Mouse (Mus musculus): ENCODE data around the gene Clmn.
A peak's percentile ranks its signal among the peaks of the same experiment; 100 is the strongest.

Clmn gene

GRCm38 (mm10) chr12:104864439-104865165 lies at the start of gene Clmn:
Clmn (minus strand) TSS chr12:104865076.
- DNase-seq (ENCODE audit: low spot score in 2 of 2) = peak; percentile 22 to 30

GRCm38 (mm10) chr12:104912990-104913389 lies 48.1 kb upstream of the Clmn start:
- DNase-seq (ENCODE audit: low spot score in 2 of 2) = no peak

- DNase-seq (ENCODE audit: low spot score in 2 of 2) = peak in 1 of 2 experiments; percentile 29
Observed at GRCm38 (mm10) chr12:104912281-104912933, 47.5 kb upstream of the Clmn start.

DNA sequence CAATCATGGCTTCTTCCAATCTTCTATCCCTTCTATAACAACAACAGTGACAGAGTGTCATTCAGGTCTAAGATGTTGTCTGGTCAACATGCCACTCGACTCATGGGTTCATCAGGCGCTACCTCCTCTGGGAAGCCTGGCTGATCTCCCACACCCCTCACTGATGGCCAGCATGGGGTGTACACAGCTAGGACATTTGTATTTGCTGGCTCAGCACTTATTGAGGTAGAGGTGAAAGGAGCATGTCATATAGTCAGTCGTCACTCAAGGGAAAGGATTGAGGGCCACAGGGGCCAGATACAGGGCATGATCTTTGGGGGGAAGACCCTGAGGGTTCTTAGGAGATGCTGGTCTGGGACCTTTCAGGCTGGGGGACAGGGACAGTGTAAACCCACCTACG lies 44.9 kb upstream of the Clmn start:
- DNase-seq (ENCODE audit: low spot score in 2 of 2) = no peak

- no peak for DNase-seq (ENCODE audit: low spot score in 2 of 2)
Observed at GRCm38 (mm10) chr12:104908986-104909385, 44.1 kb upstream of the Clmn start.

DNA sequence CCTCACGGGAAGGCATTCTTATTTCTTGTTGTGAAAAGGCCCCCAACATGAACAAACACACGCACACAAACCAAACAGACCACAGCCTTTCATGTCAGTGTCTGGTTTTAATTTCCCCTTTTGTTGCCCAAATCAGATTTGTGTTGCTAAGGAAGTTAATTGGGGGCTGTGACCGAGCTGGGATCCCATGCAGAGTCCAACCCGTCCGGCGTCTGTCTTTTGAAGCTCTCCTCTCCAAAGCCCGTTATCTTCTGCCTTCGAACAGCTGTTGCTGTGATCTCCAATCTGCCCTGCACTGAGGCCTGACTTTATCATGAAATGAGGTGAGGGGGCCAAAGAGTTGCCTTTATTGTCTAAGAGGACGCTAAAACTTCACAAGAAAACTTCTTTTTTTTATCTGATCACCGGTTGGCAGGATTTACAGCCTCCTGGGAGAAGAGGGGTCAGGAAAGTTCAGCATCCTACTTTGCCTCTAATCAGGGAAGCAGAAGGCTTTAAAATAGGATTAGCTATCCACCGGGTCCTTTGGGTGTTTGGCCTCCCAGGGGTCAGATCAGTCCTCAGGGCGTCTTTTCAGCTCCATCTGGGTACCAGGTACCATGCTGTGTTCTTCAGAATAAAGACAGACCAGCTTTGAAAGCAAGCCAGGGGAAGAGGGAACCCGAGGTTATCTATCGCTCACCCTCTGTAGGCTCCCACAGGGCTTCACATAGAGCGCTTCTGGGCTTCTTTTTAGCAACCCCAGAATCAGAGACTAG lies 43.3 kb upstream of the Clmn start:
- no peak for DNase-seq (ENCODE audit: low spot score in 2 of 2)

- no peak for DNase-seq (ENCODE audit: low spot score in 2 of 2)
Observed at GRCm38 (mm10) chr12:104907133-104907532, 42.3 kb upstream of the Clmn start.

- DNase-seq (ENCODE audit: low spot score in 2 of 2) = no peak
Observed at GRCm38 (mm10) chr12:104904138-104904537, 39.3 kb upstream of the Clmn start.

GRCm38 (mm10) chr12:104902392-104903053 lies 37.6 kb upstream of the Clmn start:
- no peak for DNase-seq (ENCODE audit: low spot score in 2 of 2)

GRCm38 (mm10) chr12:104901320-104901719 lies 36.4 kb upstream of the Clmn start:
- DNase-seq (ENCODE audit: low spot score in 2 of 2) = no peak

GRCm38 (mm10) chr12:104899835-104900234 lies 35.0 kb upstream of the Clmn start:
- no peak for DNase-seq (ENCODE audit: low spot score in 2 of 2)

DNA sequence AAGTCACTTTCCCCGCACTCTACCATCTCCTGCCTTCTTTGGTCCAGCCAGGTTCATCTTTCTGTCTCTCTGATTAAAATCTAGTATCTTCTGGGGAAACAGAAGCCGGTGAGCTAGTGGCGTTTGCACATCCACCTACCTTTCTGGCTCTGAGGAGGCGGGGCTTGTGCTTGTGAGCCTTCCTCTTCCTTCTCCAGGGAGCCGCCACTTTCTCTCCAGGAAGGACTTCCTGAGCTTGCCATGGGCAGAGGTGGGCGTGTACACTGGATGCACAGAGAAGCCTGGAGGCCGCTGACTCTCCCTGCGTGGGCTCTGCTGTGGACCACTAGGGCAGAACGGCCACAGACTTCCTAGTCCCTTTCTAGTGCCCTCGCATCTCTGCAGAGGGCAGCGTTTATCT lies 34.3 kb upstream of the Clmn start:
- DNase-seq (ENCODE audit: low spot score in 2 of 2) = no peak

DNA sequence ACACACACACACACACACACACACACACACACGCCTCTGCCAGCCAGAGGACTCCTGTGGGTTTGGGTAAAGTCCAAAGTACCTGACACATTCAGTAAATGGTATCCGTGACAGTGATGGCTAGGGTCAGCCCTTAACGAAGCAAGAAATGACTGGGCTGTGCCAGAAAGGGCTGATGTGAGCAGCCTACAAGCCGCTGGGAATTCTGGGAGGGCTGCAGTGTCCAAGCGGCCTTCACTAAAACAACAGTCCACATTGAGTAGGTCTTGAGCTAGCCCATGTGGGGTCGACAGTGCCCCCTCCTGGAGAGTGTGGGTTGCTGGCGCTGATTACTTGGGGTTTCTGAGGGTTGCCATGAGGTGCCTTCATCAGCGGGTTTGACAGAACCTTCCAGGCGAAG lies 33.8 kb upstream of the Clmn start:
- DNase-seq (ENCODE audit: low spot score in 2 of 2) = no peak

GRCm38 (mm10) chr12:104897051-104897618 lies 32.3 kb upstream of the Clmn start:
- no peak for DNase-seq (ENCODE audit: low spot score in 2 of 2)

DNA sequence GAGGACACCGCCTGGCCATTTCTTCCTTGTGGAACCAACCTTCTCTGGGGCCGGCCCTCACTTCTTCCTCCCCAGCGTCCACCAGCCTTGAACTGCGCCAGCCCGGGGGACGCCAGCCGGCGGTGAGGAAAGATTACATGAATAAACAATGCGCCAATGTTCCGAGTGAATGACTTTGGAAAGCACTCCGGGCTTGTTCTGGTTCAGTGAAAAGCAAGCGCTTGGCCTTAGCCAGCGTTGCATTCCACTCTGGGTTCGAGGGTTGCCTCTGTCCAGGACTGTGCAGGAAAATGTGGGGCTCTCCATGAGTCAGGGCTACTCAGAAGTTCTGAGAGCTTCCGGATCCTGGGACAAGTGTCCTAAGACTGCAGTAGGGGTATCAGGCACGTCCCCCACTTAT lies 31.8 kb upstream of the Clmn start:
- DNase-seq (ENCODE audit: low spot score in 2 of 2) = no peak

DNA sequence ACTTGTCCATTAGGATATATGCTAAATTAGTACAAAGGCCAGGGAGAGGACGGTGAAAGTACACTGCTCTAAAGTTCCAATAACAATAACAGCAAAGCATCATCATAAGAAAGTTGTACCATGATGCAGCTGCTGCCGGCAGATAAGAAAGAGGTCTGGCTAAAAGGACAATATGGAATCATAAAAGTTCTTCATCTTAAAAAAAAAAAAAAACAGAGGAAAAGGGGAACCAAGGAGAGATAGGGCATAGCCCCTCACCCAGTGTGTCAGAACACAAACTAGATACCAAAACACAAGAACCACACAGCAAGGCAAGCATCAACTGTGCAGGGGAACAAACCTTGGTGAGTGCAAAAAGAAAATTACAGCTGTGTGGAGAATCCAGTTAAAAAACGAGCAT lies 27.4 kb upstream of the Clmn start:
- DNase-seq (ENCODE audit: low spot score in 2 of 2) = no peak

DNA sequence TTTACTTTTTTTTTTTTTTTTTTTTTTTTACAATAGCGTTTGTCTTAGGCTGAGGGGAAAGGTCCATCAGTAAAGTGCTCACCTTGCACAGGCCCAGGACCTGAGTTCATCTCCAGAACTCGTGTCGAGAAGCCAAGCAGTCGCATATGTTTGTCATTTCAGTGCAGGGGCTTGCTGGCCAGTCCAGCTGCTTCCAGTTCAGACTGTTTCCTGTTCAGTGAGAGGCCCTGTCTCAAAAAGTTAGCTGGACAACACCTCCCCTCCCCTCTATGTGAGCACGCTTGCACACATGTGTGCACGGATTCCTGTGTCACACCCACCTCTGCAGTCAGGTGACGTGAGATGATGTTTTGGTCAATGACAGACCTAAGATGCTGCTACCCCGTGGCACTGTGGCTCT lies 25.2 kb upstream of the Clmn start:
- no peak for DNase-seq (ENCODE audit: low spot score in 2 of 2)

DNA sequence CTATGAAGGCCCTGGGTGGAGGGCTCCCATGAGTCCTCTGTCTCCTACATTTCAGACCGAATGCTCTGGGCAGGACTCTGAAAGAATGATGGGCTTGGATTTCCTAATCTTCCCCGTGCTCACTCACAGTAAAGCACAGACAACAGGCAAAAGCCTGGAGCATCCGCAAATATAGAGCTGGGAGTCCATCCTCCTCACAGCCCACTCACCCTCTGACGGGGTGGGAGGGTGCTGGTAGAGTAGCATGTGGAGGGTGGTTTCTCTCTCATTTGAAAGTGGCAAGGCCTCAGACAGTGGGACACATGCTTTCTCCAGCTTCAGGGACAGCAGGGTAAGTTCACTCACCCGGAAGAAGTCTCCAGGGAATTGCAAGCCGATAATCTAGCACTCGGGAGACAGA lies 21.2 kb upstream of the Clmn start:
- no peak for DNase-seq (ENCODE audit: low spot score in 2 of 2)

GRCm38 (mm10) chr12:104882533-104882932 lies 17.7 kb upstream of the Clmn start:
- no peak for DNase-seq (ENCODE audit: low spot score in 2 of 2)

GRCm38 (mm10) chr12:104882061-104882460 lies 17.2 kb upstream of the Clmn start:
- no peak for DNase-seq (ENCODE audit: low spot score in 2 of 2)

DNA sequence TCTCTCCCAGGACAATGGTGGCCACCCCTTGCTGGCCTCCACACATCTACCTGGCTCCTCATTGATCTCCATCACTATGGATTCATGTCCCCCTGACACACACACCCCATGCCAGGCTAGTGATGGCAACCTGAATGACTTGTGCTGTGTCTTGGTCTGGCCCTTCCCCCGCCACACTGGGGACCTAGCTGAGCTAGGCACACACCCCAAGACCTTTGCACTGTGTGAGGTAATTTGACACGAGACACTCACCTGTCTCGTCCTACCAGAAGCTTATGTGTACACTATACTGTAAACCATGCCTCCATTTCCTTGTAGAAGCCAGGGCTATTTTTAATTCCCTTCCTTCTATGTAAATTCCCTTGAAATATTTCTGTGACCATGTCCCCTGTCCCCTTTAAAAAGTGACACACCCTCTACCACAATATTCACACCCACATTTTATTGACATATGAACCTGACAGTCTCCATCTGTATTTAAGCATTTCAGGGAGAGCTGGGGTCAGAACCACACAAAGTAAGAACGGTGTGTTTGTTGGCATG lies 16.7 kb upstream of the Clmn start:
- DNase-seq (ENCODE audit: low spot score in 2 of 2) = no peak

- DNase-seq (ENCODE audit: low spot score in 2 of 2) = no peak
Observed at GRCm38 (mm10) chr12:104880367-104880766, 15.5 kb upstream of the Clmn start.

All from frontal cortex, postnatal 25 days (tissue).